Comparison of ENCODE assay signal across 1 mouse cellular context in genomic region chr11:106502631-106503424, GRCm38 (mm10).
A peak's percentile ranks its signal among the peaks of the same experiment; 100 is the strongest.
TF ChIP-seq lines count a peak whose summit lies in the region.

No protein-coding gene starts in this region.

TF ChIP-seq in CH12.LX, 34 proteins besides CTCF, POLR2A, EP300 and RAD21 (continued from another document):
- TF ChIP-seq JUN (IDR thresholded peaks at IDR 0.05; ENCODE audit: insufficient read depth, low read depth, low read length) (no peak), CHD1 (IDR thresholded peaks at IDR 0.05; ENCODE audit: low read depth, low read length) (no peak), MAX (IDR thresholded peaks at IDR 0.05; ENCODE audit: low read length) (no peak), SIN3A (IDR thresholded peaks at IDR 0.05; ENCODE audit: low read length) (no peak; the same call in 1 of the 2 replicates), NELFE (IDR thresholded peaks at IDR 0.05; ENCODE audit: low read depth, low read length) (no peak), CHD2 (IDR thresholded peaks at IDR 0.05; ENCODE audit: low read length) (peak; percentile 78), JUND (conservative IDR thresholded peaks at IDR 0.05; ENCODE audit: low read depth, low read length) (no peak), IRF4 (IDR thresholded peaks at IDR 0.05; ENCODE audit: low read depth, low read length) (no peak), TCF12 (IDR thresholded peaks at IDR 0.05; ENCODE audit: low read depth, low read length) (no peak), SMC3 (IDR thresholded peaks at IDR 0.05; ENCODE audit: low read depth, low read length) (no peak), MEF2A (IDR thresholded peaks at IDR 0.05; ENCODE audit: borderline replicate concordance, low read depth, low read length) (no peak), MYC (IDR thresholded peaks at IDR 0.05; ENCODE audit: low read depth, low read length) (0 out of 2 replicates have a peak, but pooled peaks have one; percentile 13), E2F4 (IDR thresholded peaks at IDR 0.05; ENCODE audit: insufficient replicate concordance, low read depth, low read length) (no peak), MAZ (IDR thresholded peaks at IDR 0.05; ENCODE audit: low read depth, low read length) (no peak), MXI1 (IDR thresholded peaks at IDR 0.05; ENCODE audit: low read depth, low read length) (no peak), ZNF384 (IDR thresholded peaks at IDR 0.05; ENCODE audit: low read depth, low read length) (peak; percentile 87)
